Mouse (Mus musculus): ENCODE measurements at regions not wholly inside any gene's neighbourhood (a gene's known extent, or its start where the extent isn't known, plus 50 kb on each side); places are given as distances from the start of the nearest gene placed in this dataset.

GRCm38 (mm10) chr6:31100749-31101148 is 141.9 kb upstream of the Klf14 start:
- TF ChIP-seq FLI1 (IDR thresholded peaks at IDR 0.05; ENCODE audit: low read length) (no peak), GATA1 (IDR thresholded peaks at IDR 0.05; ENCODE audit: borderline replicate concordance, low read length) (no peak)

Data from megakaryocyte, embryonic 14.5 days (primary cell).